Mouse (Mus musculus) G1E-ER4 (cell line): ENCODE results near the gene Il34. TPM values are rescaled to one million over a fixed set of nuclear protein-coding genes. Genes with fewer than 3 reads are reported as not detected.

Experiments
- GATA1 ChIP-seq: IDR thresholded peaks from one replicate; pipeline ENCODE4 v1.8.0; 2012; ENCODE audit warnings: low read length, inconsistent platforms
- polyA plus RNA-seq: library from polyadenylated mRNA; stranded (reverse); fragments of >175 nt; gene quantifications from 2 replicates; pipeline ENCODE4 v1.2.3, GENCODE M21; 2012

Il34 gene
- polyA plus RNA-seq, 1 experiment = not detected

- TF ChIP-seq GATA1 = no peak
Measured at GRCm38 (mm10) chr8:110793936-110794335, 11.8 kb downstream of the Il34 start.

- TF ChIP-seq GATA1 = no peak
Measured at GRCm38 (mm10) chr8:110793511-110793910, 12.2 kb downstream of the Il34 start.

- no peak for TF ChIP-seq GATA1
Measured at GRCm38 (mm10) chr8:110792574-110793200, 13.0 kb downstream of the Il34 start.

- TF ChIP-seq GATA1 = no peak
Measured at GRCm38 (mm10) chr8:110791164-110791563, 14.6 kb downstream of the Il34 start.

- TF ChIP-seq GATA1 = no peak
Measured at GRCm38 (mm10) chr8:110790270-110790669, 15.5 kb downstream of the Il34 start.

- TF ChIP-seq GATA1 = no peak
Measured at GRCm38 (mm10) chr8:110789571-110789970, 16.2 kb downstream of the Il34 start.

- no peak for TF ChIP-seq GATA1
Measured at GRCm38 (mm10) chr8:110788981-110789380, 16.7 kb downstream of the Il34 start.

- no peak for TF ChIP-seq GATA1
Measured at GRCm38 (mm10) chr8:110787411-110787954, 18.2 kb downstream of the Il34 start.

- TF ChIP-seq GATA1 = no peak
Measured at GRCm38 (mm10) chr8:110786934-110787333, 18.8 kb downstream of the Il34 start.

GRCm38 (mm10) chr8:110785366-110785765 is 20.4 kb downstream of the Il34 start:
- no peak for TF ChIP-seq GATA1

GRCm38 (mm10) chr8:110779924-110780718 is 25.6 kb downstream of the Il34 start:
- TF ChIP-seq GATA1 = no peak

- TF ChIP-seq GATA1 = no peak
Measured at GRCm38 (mm10) chr8:110776335-110776734, 29.4 kb downstream of the Il34 start.

- TF ChIP-seq GATA1 = no peak
Measured at GRCm38 (mm10) chr8:110775721-110776120, 30.0 kb downstream of the Il34 start.

- no peak for TF ChIP-seq GATA1
Measured at GRCm38 (mm10) chr8:110775316-110775715, 30.4 kb downstream of the Il34 start.

GRCm38 (mm10) chr8:110774725-110775124 is 31.0 kb downstream of the Il34 start:
- no peak for TF ChIP-seq GATA1

GRCm38 (mm10) chr8:110774047-110774446 is 31.7 kb downstream of the Il34 start:
- no peak for TF ChIP-seq GATA1

- no peak for TF ChIP-seq GATA1
Measured at GRCm38 (mm10) chr8:110772452-110772851, 33.3 kb downstream of the Il34 start.
